Mouse (Mus musculus) heart, postnatal 14 days (tissue): ENCODE measurements around the gene Zfp446. TPM values are rescaled to one million over a fixed set of nuclear protein-coding genes. Genes with fewer than 3 reads are reported as not detected.
A peak's percentile ranks its signal among the peaks of the same experiment; 100 is the strongest.

Source experiments
- DNase-seq, 2 experiments: peaks; one replicate each; pipeline ENCODE4 v3.0.0; 2021 to 2022
- intact Hi-C: fragments of 180-260 bp; cut with DNase I; formaldehyde crosslinking; loops from one replicate; pipeline ENCODE4 v1.15.1; 2025
- total RNA-seq, 2 experiments: library from RNA; stranded (reverse); gene quantifications; 2 replicates each; pipeline ENCODE4 v1.2.3; 2021

Gene Zfp446
- total RNA-seq, 2 experiments from 2014 or later, result 2.6 to 3.3 TPM

GRCm38 (mm10) chr7:13015217-13015616 lies 37.6 kb downstream of the Zfp446 start:
- intact Hi-C loops, result no loop called here
- DNase-seq, result no peak

GRCm38 (mm10) chr7:13022773-13023535 lies 45.3 kb downstream of the Zfp446 start:
- intact Hi-C loops, result no loop called here
- peak; percentile 66 to 72 for DNase-seq

GRCm38 (mm10) chr7:13023928-13024731 lies 46.5 kb downstream of the Zfp446 start:
- peak; percentile 95 to 97 for DNase-seq
- intact Hi-C loops, result no loop called here

- DNase-seq, result peak; percentile 73 to 82
- intact Hi-C loops, result loop anchor here (1.0 kb wide), 1 partner anchor 8 kb away; no protein-coding TSS in a partner anchor
Observed at GRCm38 (mm10) chr7:13024805-13025204, 47.2 kb downstream of the Zfp446 start.

GRCm38 (mm10) chr7:13025511-13026112 lies 48.0 kb downstream of the Zfp446 start:
- no peak for DNase-seq
- intact Hi-C loops, result loop anchor here (1.0 kb wide), 1 partner anchor 8 kb away; no protein-coding TSS in a partner anchor

- no peak for DNase-seq
- intact Hi-C loops, result no loop called here
Observed at GRCm38 (mm10) chr7:13028986-13029385, 51.3 kb downstream of the Zfp446 start.

GRCm38 (mm10) chr7:13031069-13031468 lies 53.4 kb downstream of the Zfp446 start:
- intact Hi-C loops, result no loop called here
- DNase-seq, result no peak

- intact Hi-C loops, result no loop called here
- no peak for DNase-seq
Observed at GRCm38 (mm10) chr7:13031983-13032382, 54.3 kb downstream of the Zfp446 start.

GRCm38 (mm10) chr7:13032541-13032940 lies 54.9 kb downstream of the Zfp446 start:
- DNase-seq, result no peak
- intact Hi-C loops, result no loop called here

GRCm38 (mm10) chr7:13033451-13034147 lies 56.0 kb downstream of the Zfp446 start:
- no peak for DNase-seq
- intact Hi-C loops, result loop anchor here (1.0 kb wide), 1 partner anchor 8 kb away; no protein-coding TSS in a partner anchor

- intact Hi-C loops, result no loop called here
- peak; percentile 96 to 97 for DNase-seq
Observed at GRCm38 (mm10) chr7:13034148-13034977, 56.7 kb downstream of the Zfp446 start, which contains the start of gene Chmp2a. TSS of gene Chmp2a (minus strand) at chr7:13034807.

Other genes starting within 250 kb of the Zfp446 start
- gene Vmn2r56, start 242.8 kb upstream of the Zfp446 start, total RNA-seq, result not detected
- gene Zscan18, start 174.2 kb upstream of the Zfp446 start, total RNA-seq, result 1 to 10 TPM; 1.4 TPM
- 1 to 10 TPM; 8.6 to 9.3 TPM for gene Zfp329, start 159.0 kb upstream of the Zfp446 start, total RNA-seq
- 10 to 100 TPM; 15.1 to 17.3 TPM for gene Zfp110, start 143.1 kb upstream of the Zfp446 start, total RNA-seq
- 1 to 10 TPM; 3.9 to 4.0 TPM for gene Zfp128, start 96.7 kb upstream of the Zfp446 start, total RNA-seq
- 1 to 10 TPM; 6.6 to 6.8 TPM for gene Zscan22, start 80.0 kb upstream of the Zfp446 start, total RNA-seq
- gene Rps5, start 55.6 kb upstream of the Zfp446 start, total RNA-seq, result 100 to 1,000 TPM; 536 to 584 TPM
- gene Rnf225, start 50.4 kb upstream of the Zfp446 start, total RNA-seq, result under 1 TPM; 0.22 to 0.29 TPM
- 1 to 10 TPM; 4.1 to 4.5 TPM for gene Zfp324, start 12.0 kb upstream of the Zfp446 start, total RNA-seq
- gene Slc27a5, start 20.3 kb downstream of the Zfp446 start, total RNA-seq, result not detected
- gene Trim28, start 21.3 kb downstream of the Zfp446 start, total RNA-seq, result 100 to 1,000 TPM; 115 TPM
- 1 to 10 TPM; 8.4 to 9.2 TPM for gene Zbtb45, start 32.2 kb downstream of the Zfp446 start, total RNA-seq
- gene Chmp2a, start 57.0 kb downstream of the Zfp446 start, total RNA-seq, result 100 to 1,000 TPM; 129 to 130 TPM
- gene Ube2m, start 60.4 kb downstream of the Zfp446 start, total RNA-seq, result 100 to 1,000 TPM; 179 TPM
- gene Mzf1, start 76.9 kb downstream of the Zfp446 start, total RNA-seq, result 1 to 10 TPM in 1 of 2 experiments, under 1 TPM in 1; 0.73 to 1.0 TPM
- not detected for gene Vmn1r85, start 117.3 kb downstream of the Zfp446 start, total RNA-seq
- gene Vmn1r86, start 142.1 kb downstream of the Zfp446 start, total RNA-seq, result not detected
- not detected for gene Vmn1r87, start 162.3 kb downstream of the Zfp446 start, total RNA-seq
- under 1 TPM; 0.07 TPM for gene Vmn1r88, start 181.7 kb downstream of the Zfp446 start, total RNA-seq
- not detected for gene Vmn1r89, start 235.2 kb downstream of the Zfp446 start, total RNA-seq